ENCODE assay signal across 23 mouse cellular contexts in the genomic region with DNA sequence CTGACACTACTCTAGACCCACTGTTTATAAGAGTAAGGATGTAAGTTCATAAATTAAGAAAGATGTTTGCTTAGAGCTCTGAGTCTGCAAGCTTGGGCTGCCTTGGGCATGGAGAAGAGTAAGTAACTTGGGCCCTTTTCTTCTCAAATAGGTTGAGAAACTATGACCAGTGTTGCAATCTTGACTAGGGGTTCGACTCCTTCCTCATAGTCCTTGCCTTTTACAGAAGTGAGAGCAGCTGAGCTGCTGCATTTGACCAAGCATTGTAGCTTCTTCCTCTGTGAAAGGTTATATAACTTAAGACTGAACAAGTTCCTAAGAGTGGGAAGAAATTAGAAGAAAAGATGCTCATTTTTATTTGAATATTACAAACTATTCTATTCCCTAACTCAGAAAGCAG.
A peak's percentile ranks its signal among the peaks of the same experiment; 100 is the strongest.
DNase-seq lines count a peak whose midpoint lies in the region; ATAC-seq and TF ChIP-seq lines count a peak whose summit lies in the region.
"Had no signal": no experiment of that assay in that cellular context is flagged by ENCODE, and none has a peak within 500 bp of the region (broad histone marks: within the 10 kb centered on the region; RNA-seq: fewer than 3 reads in every experiment).

No protein-coding gene starts in this region.

- no peak overlapping the region for H3K4me3 ChIP-seq in layer of hippocampus, adult 2 months
- H3K4me3 ChIP-seq: forebrain, embryonic 10.5 days; forebrain, embryonic 13.5 days; hindbrain, embryonic 10.5 days; hindbrain, embryonic 13.5 days had no signal

- ATAC-seq in granulocyte monocyte progenitor cell, adult 5-6 weeks (replicated peaks; ENCODE audit: poor library complexity, severe bottlenecking), result peak; percentile 98
- peak; percentile 88 for ATAC-seq in monocyte, adult 5-6 weeks (replicated peaks; ENCODE audit: insufficient number of reproducible peaks, low FRiP score, low TSS enrichment, poor library complexity, severe bottlenecking)
- ATAC-seq: activated CD4-positive, CD25-positive, alpha-beta regulatory T cell, adult 4 months; forebrain, embryonic 13.5 days; forebrain, embryonic 16.5 days; hindbrain, embryonic 16.5 days had no signal

- no peak for DNase-seq in layer of hippocampus, adult 2 months (ENCODE audit: low spot score in 2 of 2)
- DNase-seq in layer of hippocampus, adult 8-10 months (ENCODE audit: low spot score in 2 of 2), result no peak
- DNase-seq in brain, adult 2 months (ENCODE audit: low read depth, low spot score), result peak; percentile 47
- DNase-seq in kidney, postnatal 36 days, result no peak
- no peak for DNase-seq in right cerebral cortex, adult 2 months (ENCODE audit: low spot score in 2 of 2)
- DNase-seq: adrenal gland, adult 8-10 months; adrenal gland, postnatal 25 days; cerebellum, adult 18-20 months; cerebellum, adult 9-10 months; cerebellum, postnatal 14 days; gastrocnemius, postnatal 10 days; gastrocnemius, postnatal 36 days; heart, adult 11 months; heart, postnatal 36 days had no signal

- no peak for TF ChIP-seq CTCF in layer of hippocampus, adult 2 months (conservative IDR thresholded peaks at IDR 0.05)

- peak overlapping the region; percentile 86 for H3K27ac ChIP-seq in layer of hippocampus, adult 2 months
- H3K27ac ChIP-seq: forebrain, embryonic 10.5 days; forebrain, embryonic 13.5 days; hindbrain, embryonic 10.5 days; hindbrain, embryonic 13.5 days had no signal
